Mouse (Mus musculus): ENCODE results near the gene Gm10097. TPM values are rescaled to one million over a fixed set of nuclear protein-coding genes. Genes with fewer than 3 reads are reported as not detected.

The Gm10097 gene
- total and polyA plus RNA-seq, 3 experiments: not detected

DNA sequence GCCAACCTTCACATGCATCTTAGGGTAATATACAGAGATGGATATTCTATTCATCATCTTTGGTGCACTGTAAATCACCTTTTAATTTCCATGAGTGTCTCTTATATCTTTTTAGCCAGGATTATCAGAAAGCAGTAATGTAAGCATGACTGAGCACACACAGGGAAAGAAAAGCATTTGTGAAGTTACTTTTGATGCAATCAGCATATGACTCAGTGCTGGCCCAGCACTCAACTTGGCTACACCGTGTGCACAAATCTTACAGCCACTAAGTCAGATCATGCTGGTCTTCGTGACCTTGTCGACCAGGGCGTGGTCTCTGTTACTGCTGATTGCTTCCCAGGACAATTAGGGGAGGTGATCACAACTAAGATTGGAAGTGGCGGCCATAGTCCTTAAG, 16.8 kb downstream of the Gm10097 start:
- Histone ChIP-seq H3K36me3 (ENCODE audit: control insufficient read depth in 1 of 2, insufficient read depth in 2 of 2, low read length in 2 of 2) (no peaks in the 10 kb centered on the region; a peak in 1 of 4 replicates), H3K9ac (ENCODE audit: control insufficient read depth, low read depth, low read length, poor library complexity, severe bottlenecking) (no peak overlapping the region), H3K4me3 (ENCODE audit: control insufficient read depth in 1 of 2, insufficient read depth in 1 of 2, low read depth in 2 of 2, low read length in 2 of 2) (no peak overlapping the region), H3K27ac (ENCODE audit: control insufficient read depth, low read depth, low read length) (no peak overlapping the region), H3K9me3 (replicated peaks; ENCODE audit: insufficient read depth, low read length) (no peaks in the 10 kb centered on the region), H3K4me1 (ENCODE audit: control insufficient read depth in 1 of 2, insufficient read depth in 2 of 2, low read length in 2 of 2) (no peaks in the 10 kb centered on the region; a peak in 1 of 4 replicates), H3K27me3 (ENCODE audit: control insufficient read depth in 1 of 2, insufficient read depth in 2 of 2, low read length in 2 of 2) (no peaks in the 10 kb centered on the region), H3K79me2 (ENCODE audit: control insufficient read depth, insufficient read depth, low read length, poor library complexity) (no peaks in the 10 kb centered on the region)
- TF ChIP-seq CHD2 (IDR thresholded peaks at IDR 0.05; ENCODE audit: low read length) (no peak), CTCF (IDR thresholded peaks at IDR 0.05 in 2 of 3, conservative IDR thresholded peaks at IDR 0.05 in 1 of 3; ENCODE audit: control insufficient read depth in 1 of 3, insufficient read depth in 1 of 3, low read depth in 2 of 3, low read length in 3 of 3, poor library complexity in 1 of 3, severe bottlenecking in 1 of 3) (no peak), NRF1 (IDR thresholded peaks at IDR 0.05; ENCODE audit: insufficient read depth, low read depth, low read length, poor library complexity, severe bottlenecking) (no peak), ETS1 (IDR thresholded peaks at IDR 0.05; ENCODE audit: low read depth, low read length) (no peak), TCF12 (IDR thresholded peaks at IDR 0.05; ENCODE audit: low read depth, low read length) (no peak), USF2 (IDR thresholded peaks at IDR 0.05; ENCODE audit: borderline replicate concordance in 1 of 2, insufficient read depth in 1 of 2, low read depth in 1 of 2, low read length in 2 of 2) (no peak)
- DNase-seq (ENCODE audit: low read depth, low spot score): peak; percentile 10

DNA sequence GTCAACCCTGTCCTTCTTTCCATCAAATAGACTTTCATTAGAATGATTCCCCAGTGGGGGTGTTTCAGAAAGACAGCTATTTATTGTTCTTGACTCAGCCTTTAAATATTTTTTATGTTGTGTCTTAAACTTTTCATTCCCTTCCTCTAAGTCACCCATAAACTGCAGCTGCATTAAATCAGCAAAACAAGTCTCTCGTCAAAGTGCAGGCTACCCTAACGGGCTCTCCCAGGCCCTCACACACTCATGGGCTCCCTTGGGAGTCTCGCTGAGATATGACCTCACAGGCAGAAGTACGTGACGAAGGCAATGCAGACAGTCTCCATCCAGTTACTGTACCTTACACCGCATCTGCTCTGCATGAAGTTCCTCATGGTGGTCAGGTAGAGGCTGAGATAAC, 17.3 kb downstream of the Gm10097 start:
- no peaks in the 10 kb centered on the region; a peak in 1 of 4 replicates for H3K36me3 ChIP-seq (ENCODE audit: control insufficient read depth in 1 of 2, insufficient read depth in 2 of 2, low read length in 2 of 2)
- no peaks in the 10 kb centered on the region; a peak in 1 of 4 replicates for H3K4me1 ChIP-seq (ENCODE audit: control insufficient read depth in 1 of 2, insufficient read depth in 2 of 2, low read length in 2 of 2)

DNA sequence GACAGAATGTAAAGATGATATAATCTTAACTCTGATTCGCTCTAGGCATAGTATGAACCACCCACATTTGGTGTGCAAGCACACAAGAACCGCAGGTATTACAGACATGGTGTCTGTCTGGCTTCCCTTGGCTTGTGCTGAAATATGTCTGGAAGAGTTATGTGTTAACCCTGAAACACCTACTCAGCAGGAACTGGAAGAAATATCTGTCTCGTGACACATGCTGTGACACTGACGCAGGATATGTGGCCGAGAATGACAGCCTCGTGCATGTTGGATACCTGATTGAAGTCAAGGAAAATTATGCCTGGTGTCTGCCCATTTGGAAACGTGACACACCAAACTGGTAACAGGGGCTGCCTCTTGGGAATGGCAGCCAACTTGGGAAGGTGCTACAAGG, 18.3 kb downstream of the Gm10097 start:
- H3K36me3 ChIP-seq (ENCODE audit: control insufficient read depth in 1 of 2, insufficient read depth in 2 of 2, low read length in 2 of 2): no peaks in the 10 kb centered on the region; a peak in 1 of 4 replicates
- H3K9ac ChIP-seq (ENCODE audit: control insufficient read depth, low read depth, low read length, poor library complexity, severe bottlenecking): no peak overlapping the region

More for the DNA sequence above, 17.3 kb downstream of the Gm10097 start:
- no peak overlapping the region for H3K4me3 ChIP-seq (ENCODE audit: control insufficient read depth in 1 of 2, insufficient read depth in 1 of 2, low read depth in 2 of 2, low read length in 2 of 2)
- H3K79me2 ChIP-seq (ENCODE audit: control insufficient read depth, insufficient read depth, low read length, poor library complexity): no peaks in the 10 kb centered on the region
- no peak for DNase-seq (ENCODE audit: low read depth, low spot score)
- TF ChIP-seq MXI1 (IDR thresholded peaks at IDR 0.05; ENCODE audit: low read depth, low read length) (no peak), POLR2A (IDR thresholded peaks at IDR 0.05; ENCODE audit: control insufficient read depth in 1 of 2, insufficient read depth in 1 of 2, low read depth in 1 of 2, low read length in 2 of 2, poor library complexity in 1 of 2) (no peak), ZKSCAN1 (IDR thresholded peaks at IDR 0.05; ENCODE audit: low read depth, low read length) (no peak), MYB (IDR thresholded peaks at IDR 0.05; ENCODE audit: low read depth, low read length) (no peak), SMC3 (IDR thresholded peaks at IDR 0.05; ENCODE audit: low read depth, low read length) (no peak)
- no peaks in the 10 kb centered on the region for H3K27me3 ChIP-seq (ENCODE audit: control insufficient read depth in 1 of 2, insufficient read depth in 2 of 2, low read length in 2 of 2)
- H3K27ac ChIP-seq (ENCODE audit: control insufficient read depth, low read depth, low read length): no peak overlapping the region
- H3K9ac ChIP-seq (ENCODE audit: control insufficient read depth, low read depth, low read length, poor library complexity, severe bottlenecking): no peak overlapping the region
- no peaks in the 10 kb centered on the region for H3K9me3 ChIP-seq (replicated peaks; ENCODE audit: insufficient read depth, low read length)

More for the DNA sequence above, 18.3 kb downstream of the Gm10097 start:
- H3K27me3 ChIP-seq (ENCODE audit: control insufficient read depth in 1 of 2, insufficient read depth in 2 of 2, low read length in 2 of 2): no peaks in the 10 kb centered on the region
- no peaks in the 10 kb centered on the region for H3K79me2 ChIP-seq (ENCODE audit: control insufficient read depth, insufficient read depth, low read length, poor library complexity)
- no peak for DNase-seq (ENCODE audit: low read depth, low spot score)
- H3K27ac ChIP-seq (ENCODE audit: control insufficient read depth, low read depth, low read length): no peak overlapping the region
- H3K9me3 ChIP-seq (replicated peaks; ENCODE audit: insufficient read depth, low read length): no peaks in the 10 kb centered on the region
- no peaks in the 10 kb centered on the region; a peak in 1 of 4 replicates for H3K4me1 ChIP-seq (ENCODE audit: control insufficient read depth in 1 of 2, insufficient read depth in 2 of 2, low read length in 2 of 2)
- no peak overlapping the region for H3K4me3 ChIP-seq (ENCODE audit: control insufficient read depth in 1 of 2, insufficient read depth in 1 of 2, low read depth in 2 of 2, low read length in 2 of 2)
- TF ChIP-seq RAD21 (IDR thresholded peaks at IDR 0.05; ENCODE audit: low read depth, low read length): no peak
- TF ChIP-seq JUND (IDR thresholded peaks at IDR 0.05; ENCODE audit: low read depth, low read length): no peak
- no peak for TF ChIP-seq GABPA (IDR thresholded peaks at IDR 0.05; ENCODE audit: low read depth, low read length)
- TF ChIP-seq HCFC1 (IDR thresholded peaks at IDR 0.05; ENCODE audit: low read depth, low read length): no peak
- no peak for TF ChIP-seq MAFK (IDR thresholded peaks at IDR 0.05; ENCODE audit: borderline replicate concordance, low read depth, low read length)
- TF ChIP-seq ZNF384 (IDR thresholded peaks at IDR 0.05; ENCODE audit: low read depth, low read length): no peak
- TF ChIP-seq UBTF (IDR thresholded peaks at IDR 0.05; ENCODE audit: borderline replicate concordance, insufficient read depth, low read depth, low read length): no peak
- TF ChIP-seq POLR2AphosphoS5 (IDR thresholded peaks at IDR 0.05; ENCODE audit: borderline replicate concordance, low read depth, low read length): no peak
- no peak for TF ChIP-seq SMC3 (IDR thresholded peaks at IDR 0.05; ENCODE audit: low read depth, low read length)
